Mouse (Mus musculus) spleen, adult 12 weeks (tissue): ENCODE measurements around the gene Hoxb4.

ENCODE experiments used
- DNase-seq: peaks from one replicate; pipeline ENCODE4 v3.0.0; 2022; ENCODE audit warnings: low spot score

Gene Hoxb4

DNA sequence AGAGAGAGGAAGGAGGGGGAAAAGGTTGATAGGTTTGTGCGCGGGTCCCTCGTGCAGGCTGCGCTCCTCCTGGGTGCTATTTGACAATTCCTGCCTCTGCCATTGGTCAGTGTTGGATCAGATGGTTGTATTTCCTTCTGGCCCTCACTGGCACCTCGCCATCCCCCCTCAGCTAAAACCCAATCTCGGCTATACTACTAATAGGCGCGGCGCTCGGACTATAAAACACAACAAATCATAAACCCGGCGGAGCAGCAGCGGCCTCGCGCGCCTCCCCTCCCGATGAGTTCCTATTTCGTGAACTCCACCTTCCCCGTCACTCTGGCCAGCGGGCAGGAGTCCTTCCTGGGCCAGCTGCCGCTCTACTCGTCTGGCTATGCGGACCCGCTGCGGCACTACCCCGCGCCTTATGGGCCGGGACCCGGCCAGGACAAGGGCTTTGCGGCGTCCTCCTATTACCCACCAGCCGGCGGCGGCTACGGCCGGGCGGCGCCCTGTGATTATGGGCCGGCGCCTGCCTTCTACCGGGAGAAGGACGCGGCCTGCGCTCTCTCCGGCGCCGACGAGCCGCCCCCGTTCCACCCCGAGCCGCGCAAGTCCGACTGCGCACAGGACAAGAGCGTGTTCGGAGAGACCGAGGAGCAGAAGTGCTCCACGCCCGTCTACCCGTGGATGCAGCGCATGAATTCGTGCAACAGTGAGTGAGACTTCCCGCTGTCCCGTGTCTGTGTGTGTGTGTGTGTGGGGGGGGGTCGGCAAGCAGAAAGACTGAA is 19.0 kb upstream of the Hoxb4 start:
- DNase-seq = no peak

GRCm38 (mm10) chr11:96299781-96300180 is 18.3 kb upstream of the Hoxb4 start:
- no peak for DNase-seq

GRCm38 (mm10) chr11:96300354-96301063 is 17.6 kb upstream of the Hoxb4 start:
- no peak for DNase-seq

GRCm38 (mm10) chr11:96301064-96301431 is 17.0 kb upstream of the Hoxb4 start:
- no peak for DNase-seq

DNA sequence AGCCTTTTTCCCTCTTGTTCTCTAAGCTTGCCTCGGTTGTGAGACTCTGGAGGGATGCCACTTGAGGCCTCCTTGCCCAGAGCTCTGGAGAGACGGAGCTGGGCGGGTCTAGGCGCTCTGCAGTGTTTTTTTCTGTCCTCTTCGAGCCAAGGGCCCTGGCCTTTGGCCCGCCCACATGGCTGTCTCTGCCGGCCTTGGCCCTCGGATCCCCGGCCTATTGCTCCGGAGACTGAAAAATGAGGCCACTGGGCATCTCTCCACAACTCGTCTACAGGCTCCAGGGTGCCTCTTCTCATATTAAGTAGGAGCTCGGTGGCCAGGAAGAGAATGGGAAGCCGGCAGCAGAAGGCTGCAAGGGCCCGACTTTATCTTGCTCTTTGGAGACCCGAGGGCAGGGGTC is 16.2 kb upstream of the Hoxb4 start:
- DNase-seq = no peak

DNA sequence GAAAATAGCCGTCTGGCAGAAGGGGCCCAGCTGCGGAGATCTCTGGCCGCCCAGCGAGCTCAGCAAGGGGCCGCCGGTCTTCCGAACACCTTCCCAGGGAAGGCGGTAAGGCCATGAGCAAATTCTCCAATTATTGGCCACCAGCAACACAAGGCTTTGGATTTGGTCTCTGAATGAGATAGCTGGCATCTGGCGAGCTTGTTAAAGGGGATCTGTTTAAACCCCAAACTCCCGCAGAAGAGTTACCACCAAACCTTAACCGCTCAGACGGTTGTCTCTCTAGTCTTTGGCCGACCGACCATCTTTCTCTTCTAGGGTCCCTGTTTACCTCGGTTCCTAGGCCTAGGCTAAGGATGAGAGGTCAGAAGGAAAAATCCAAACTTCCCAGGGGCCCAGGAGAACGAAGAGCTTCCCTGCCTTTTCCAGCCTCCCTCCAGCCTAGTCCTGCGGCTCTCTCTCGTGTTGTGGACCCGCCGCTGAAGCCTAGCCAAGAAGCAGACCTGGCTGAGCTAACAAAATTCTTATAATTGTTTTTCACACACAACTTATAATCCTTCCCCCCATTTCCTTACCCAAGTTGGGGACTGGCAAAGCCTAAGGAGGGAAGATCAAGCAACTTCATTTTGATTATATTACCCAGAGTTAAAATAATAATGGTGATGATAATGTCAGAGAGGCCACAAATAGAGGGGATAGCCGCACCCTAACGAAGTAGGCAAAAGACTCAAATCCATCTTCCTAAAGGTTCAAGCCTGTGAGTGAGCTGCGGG is 15.5 kb upstream of the Hoxb4 start:
- no peak for DNase-seq

DNA sequence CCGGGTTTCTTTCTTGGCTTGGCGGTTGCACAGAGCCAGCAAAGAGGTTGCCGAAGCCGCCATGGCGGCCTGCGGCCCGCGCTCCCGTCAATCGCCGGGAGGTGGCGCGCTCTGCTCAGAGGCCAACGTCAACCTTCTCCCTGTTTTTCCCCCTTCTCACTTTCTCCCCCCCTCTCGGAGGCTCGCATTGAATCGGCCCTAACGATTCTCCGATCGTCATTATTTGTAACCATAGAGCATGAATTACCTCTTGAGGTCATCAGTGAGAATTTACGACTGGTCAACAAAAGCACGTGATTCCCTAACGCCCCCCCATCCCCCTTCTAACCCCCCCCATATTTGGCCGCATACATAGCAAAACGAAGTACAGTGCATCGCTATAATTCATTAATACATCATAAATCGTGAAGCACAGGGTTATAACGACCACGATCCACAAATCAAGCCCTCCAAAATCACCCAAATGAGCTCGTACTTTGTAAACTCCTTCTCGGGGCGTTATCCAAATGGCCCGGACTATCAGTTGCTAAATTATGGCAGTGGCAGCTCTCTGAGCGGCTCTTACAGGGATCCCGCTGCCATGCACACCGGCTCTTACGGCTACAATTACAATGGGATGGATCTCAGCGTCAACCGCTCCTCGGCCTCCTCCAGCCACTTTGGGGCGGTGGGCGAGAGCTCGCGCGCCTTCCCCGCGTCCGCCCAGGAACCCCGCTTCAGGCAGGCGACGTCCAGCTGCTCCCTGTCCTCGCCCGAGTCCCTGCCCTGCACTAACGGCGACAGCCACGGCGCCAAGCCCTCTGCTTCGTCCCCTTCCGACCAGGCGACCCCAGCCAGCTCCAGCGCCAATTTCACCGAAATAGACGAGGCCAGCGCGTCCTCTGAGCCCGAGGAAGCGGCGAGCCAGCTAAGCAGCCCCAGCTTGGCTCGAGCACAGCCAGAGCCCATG is 14.6 kb upstream of the Hoxb4 start, which contains the start of gene Hoxb5:
Gene Hoxb5, plus strand, starts transcription at position 186 of the 949 bp plus-strand sequence.
- DNase-seq = peak; percentile 35

- DNase-seq = no peak
Observed at GRCm38 (mm10) chr11:96304381-96305195, 13.5 kb upstream of the Hoxb4 start.

- DNase-seq = no peak
Observed at GRCm38 (mm10) chr11:96305505-96306182, 12.4 kb upstream of the Hoxb4 start.

DNA sequence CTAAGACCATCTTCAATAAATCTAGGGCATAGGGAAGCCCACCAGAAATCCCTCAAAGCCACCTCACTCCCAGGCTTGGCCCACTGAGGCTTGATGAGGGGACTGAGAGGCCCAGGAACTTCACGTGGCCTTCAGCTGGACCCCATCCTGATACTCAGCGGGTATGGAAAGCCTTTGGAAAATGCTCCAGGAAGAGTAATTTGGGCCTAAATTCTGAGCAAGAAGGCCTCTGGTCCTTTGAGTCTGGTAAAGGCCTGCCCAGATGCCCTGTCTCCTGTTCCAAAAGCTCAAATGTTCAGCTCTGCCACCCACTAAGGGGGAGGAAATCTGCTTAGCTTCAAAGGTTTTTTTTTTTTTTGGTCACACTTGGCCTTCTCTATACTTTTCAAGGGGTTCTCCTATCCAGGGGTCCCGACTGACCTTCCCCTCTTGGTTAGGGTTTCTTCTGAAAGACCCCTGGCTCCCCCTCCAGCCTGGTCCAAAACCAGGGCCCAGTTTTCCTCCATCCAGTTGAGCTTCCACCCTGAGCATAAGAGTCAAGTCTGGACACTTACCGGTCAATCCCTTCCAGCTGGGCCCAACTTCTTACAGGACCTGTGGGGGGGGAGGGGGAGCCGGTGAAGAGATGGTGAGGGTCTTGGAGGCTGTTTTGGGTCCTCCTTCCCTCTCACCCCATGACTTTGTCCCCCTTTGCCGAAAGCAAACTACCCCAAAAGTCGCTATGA is 11.7 kb upstream of the Hoxb4 start:
- DNase-seq = no peak

GRCm38 (mm10) chr11:96306908-96307269 is 11.2 kb upstream of the Hoxb4 start:
- DNase-seq = no peak

DNA sequence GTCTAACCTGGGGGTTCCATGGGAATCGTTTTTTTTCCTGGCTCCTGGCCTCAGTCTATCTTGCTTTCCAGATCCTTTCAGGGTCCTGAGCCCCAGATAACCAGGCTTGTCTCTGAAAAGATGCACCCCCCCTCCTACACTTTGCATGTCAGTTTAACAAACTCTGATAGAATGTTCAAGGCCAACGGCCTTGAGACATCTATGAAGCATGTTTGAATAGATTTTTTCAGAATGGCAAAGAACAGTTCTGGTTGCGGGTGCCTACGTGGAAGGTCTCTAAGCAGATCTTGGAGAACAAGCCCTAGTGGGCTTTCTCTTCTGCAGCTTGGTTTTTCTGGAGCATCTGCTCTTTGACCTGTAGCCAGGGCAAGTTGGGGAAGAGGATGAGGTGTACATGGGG is 9.3 kb upstream of the Hoxb4 start:
- DNase-seq = no peak

GRCm38 (mm10) chr11:96309288-96309687 is 8.8 kb upstream of the Hoxb4 start:
- no peak for DNase-seq

- DNase-seq = no peak
Observed at GRCm38 (mm10) chr11:96310183-96310938, 7.7 kb upstream of the Hoxb4 start.

DNA sequence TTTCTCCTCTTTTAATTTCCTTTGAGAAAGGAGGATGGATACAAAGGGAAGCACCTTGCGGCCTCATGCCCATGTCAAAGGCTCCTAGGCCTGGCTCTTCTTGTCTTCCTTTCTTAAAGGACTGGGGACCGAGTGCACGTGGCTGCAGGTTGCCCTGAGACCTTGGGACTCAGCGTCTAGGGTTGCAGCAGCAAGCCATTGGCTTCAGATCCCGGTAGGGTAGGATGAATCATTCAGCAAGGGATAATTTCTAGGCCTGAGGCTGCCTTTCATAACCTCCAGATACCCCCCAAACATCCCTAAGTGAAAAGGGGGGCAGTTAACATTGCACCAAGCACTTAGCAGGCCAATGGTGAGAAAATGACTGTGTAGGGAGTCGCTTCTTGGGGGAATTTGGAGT is 7.0 kb upstream of the Hoxb4 start:
- DNase-seq = no peak

- no peak for DNase-seq
Observed at GRCm38 (mm10) chr11:96311520-96312417, 6.3 kb upstream of the Hoxb4 start.

DNA sequence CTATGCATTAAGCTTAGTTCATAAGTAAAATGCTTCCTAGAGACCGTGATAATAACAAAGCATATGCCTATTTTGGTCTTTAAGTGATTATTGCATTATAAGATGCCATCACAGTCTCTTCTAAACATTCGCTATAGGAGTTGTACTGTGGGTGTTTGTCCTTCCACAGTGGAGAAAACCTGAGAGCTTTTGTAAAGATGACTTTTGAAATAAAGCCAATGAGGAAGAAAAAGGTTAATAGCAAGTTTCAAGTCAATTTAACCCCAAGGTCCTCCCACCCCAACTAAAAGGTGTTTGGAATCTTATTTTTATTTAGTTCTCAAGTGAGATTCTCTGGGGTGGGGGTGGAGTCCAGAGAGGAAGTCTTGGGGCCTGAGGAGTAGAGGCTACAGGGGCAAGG is 4.9 kb upstream of the Hoxb4 start:
- no peak for DNase-seq
